Comparison of ENCODE assay signal across 9 mouse cellular contexts in genomic region chr7:25156158-25156648, GRCm38 (mm10). TPM values are rescaled to one million over a fixed set of nuclear protein-coding genes. Genes with fewer than 3 reads are reported as not detected.
DNase-seq lines count a peak whose midpoint lies in the region; ATAC-seq and TF ChIP-seq lines count a peak whose summit lies in the region.
"Had no signal": no experiment of that assay in that cellular context is flagged by ENCODE, and none has a peak within 500 bp of the region (broad histone marks: within the 10 kb centered on the region; RNA-seq: fewer than 3 reads in every experiment).

No protein-coding gene starts in this region.

- no peaks in the 10 kb centered on the region for H3K36me3 ChIP-seq in kidney, embryonic 16.5 days (ENCODE audit: insufficient read depth, low read length)
- H3K36me3 ChIP-seq in hindbrain, embryonic 13.5 days, result no peaks in the 10 kb centered on the region
- H3K36me3 ChIP-seq in midbrain, embryonic 11.5 days (ENCODE audit: control insufficient read depth, insufficient read depth, low read length), result no peaks in the 10 kb centered on the region
- no peaks in the 10 kb centered on the region for H3K36me3 ChIP-seq in kidney, adult 2 months (ENCODE audit: control insufficient read depth, insufficient read depth, low read length)

- TF ChIP-seq CTCF in kidney, adult 2 months (conservative IDR thresholded peaks at IDR 0.05; ENCODE audit: insufficient read depth, insufficient read length, low read depth, low read length), result no peak

- H3K4me2 ChIP-seq in kidney, embryonic 16.5 days (replicated peaks; ENCODE audit: low read depth, low read length), result no peak overlapping the region
- H3K4me2 ChIP-seq in hindbrain, embryonic 13.5 days, result peak overlapping the region; percentile 48
- peak overlapping the region; percentile 39; the same call in 1 of the 2 replicates for H3K4me2 ChIP-seq in midbrain, embryonic 11.5 days

- H3K27me3 ChIP-seq in kidney, embryonic 16.5 days (ENCODE audit: insufficient read depth, low read length), result peaks cover 5% of the 10 kb centered on the region; the same call in 1 of the 2 replicates
- peaks cover 4% of the 10 kb centered on the region; the same call in 1 of the 2 replicates for H3K27me3 ChIP-seq in hindbrain, embryonic 13.5 days
- H3K27me3 ChIP-seq in midbrain, embryonic 11.5 days (ENCODE audit: control insufficient read depth, insufficient read depth, low read length), result 0 out of 2 replicates have a peak, but pooled peaks cover 2% of the 10 kb centered on the region
- H3K27me3 ChIP-seq in kidney, adult 2 months (replicated peaks; ENCODE audit: control insufficient read depth, insufficient read depth, low read length), result no peaks in the 10 kb centered on the region

- H3K4me3 ChIP-seq in kidney, embryonic 16.5 days (ENCODE audit: low read length), result no peak overlapping the region
- H3K4me3 ChIP-seq in hindbrain, embryonic 13.5 days, result no peak overlapping the region
- H3K4me3 ChIP-seq in midbrain, embryonic 11.5 days (ENCODE audit: low read depth, low read length), result no peak overlapping the region
- H3K4me3 ChIP-seq in kidney, adult 2 months (ENCODE audit: insufficient read depth, low read depth, low read length), result no peak overlapping the region

- 33% methylated on average over 14 of the region's 14 CpGs for WGBS in kidney, embryonic 16.5 days
- WGBS in hindbrain, embryonic 13.5 days, result 32% methylated on average over 14 of the region's 14 CpGs
- 35% methylated on average over 14 of the region's 14 CpGs for WGBS in midbrain, embryonic 11.5 days
- WGBS in kidney, adult 2 months, result 51% methylated on average over 14 of the region's 14 CpGs

- H3K9me3 ChIP-seq in kidney, embryonic 16.5 days (ENCODE audit: low read length), result no peaks in the 10 kb centered on the region
- H3K9me3 ChIP-seq in hindbrain, embryonic 13.5 days, result no peaks in the 10 kb centered on the region
- H3K9me3 ChIP-seq in midbrain, embryonic 11.5 days (ENCODE audit: control insufficient read depth, low read length), result no peaks in the 10 kb centered on the region

- no peak for TF ChIP-seq POLR2A in kidney, adult 2 months (IDR thresholded peaks at IDR 0.05; ENCODE audit: low read depth, low read length)

- H3K4me1 ChIP-seq in kidney, embryonic 16.5 days (ENCODE audit: insufficient read depth, low read length), result peaks cover 32% of the 10 kb centered on the region
- peaks cover 52% of the 10 kb centered on the region for H3K4me1 ChIP-seq in hindbrain, embryonic 13.5 days (replicated peaks)
- peaks cover 48% of the 10 kb centered on the region for H3K4me1 ChIP-seq in midbrain, embryonic 11.5 days (ENCODE audit: control insufficient read depth, insufficient read depth, low read length)
- H3K4me1 ChIP-seq in kidney, adult 2 months (ENCODE audit: control insufficient read depth, insufficient read depth, low read length), result no peaks in the 10 kb centered on the region

- DNase-seq in kidney, postnatal 25 days, result no peak
- peak; percentile 45 for DNase-seq in c-Kit-negative CD71-positive TER-119-positive erythroid progenitor cells, embryonic 14.5 days (ENCODE audit: low read depth, low spot score)
- DNase-seq in midbrain, embryonic 11.5 days (ENCODE audit: low spot score, missing footprints), result no peak
- no peak for DNase-seq in layer of hippocampus, adult 8-10 months (ENCODE audit: low spot score in 2 of 2)
- no peak for DNase-seq in kidney, adult 2 months
- DNase-seq in retina, postnatal 1 day, result no peak
- DNase-seq: gastrocnemius, postnatal 36 days had no signal

- ATAC-seq in kidney, embryonic 16.5 days (ENCODE audit: low FRiP score, low TSS enrichment), result 0 out of 2 replicates have a peak, but pooled peaks have one; percentile 11
- no peak for ATAC-seq in hindbrain, embryonic 13.5 days (ENCODE audit: low FRiP score)
- no peak for ATAC-seq in midbrain, embryonic 11.5 days (ENCODE audit: low FRiP score)

- H3K9ac ChIP-seq in kidney, embryonic 16.5 days (replicated peaks; ENCODE audit: low read length), result no peak overlapping the region
- H3K9ac ChIP-seq in hindbrain, embryonic 13.5 days, result 0 out of 2 replicates have a peak overlapping the region, but pooled peaks have one; percentile 60
- 0 out of 2 replicates have a peak overlapping the region, but pooled peaks have one; percentile 16 for H3K9ac ChIP-seq in midbrain, embryonic 11.5 days (ENCODE audit: low read length)

- H3K27ac ChIP-seq in kidney, embryonic 16.5 days (ENCODE audit: low read length), result no peak overlapping the region
- peak overlapping the region; percentile 94; the same call in 1 of the 2 replicates for H3K27ac ChIP-seq in hindbrain, embryonic 13.5 days
- H3K27ac ChIP-seq in midbrain, embryonic 11.5 days (ENCODE audit: low read depth, low read length), result no peak overlapping the region
- no peak overlapping the region for H3K27ac ChIP-seq in kidney, adult 2 months (ENCODE audit: insufficient read depth, low read depth, low read length)

RNA-seq across cellular contexts. Expression of gene Pou2f2, which starts 23.3 kb away (rescaled TPM):
- 0.40 and 0.99 TPM in 2 replicates for polyA plus RNA-seq in kidney, embryonic 16.5 days (2015; fragmentation: Nextera tagmentation; extraction: Ambion mirVana)
- polyA plus RNA-seq in hindbrain, embryonic 13.5 days (2015; fragmentation: Nextera tagmentation; extraction: Ambion mirVana), result 33.2 and 39.7 TPM in 2 replicates
- polyA plus RNA-seq in midbrain, embryonic 11.5 days (2014; fragmentation: Nextera tagmentation; extraction: Ambion mirVana), result 26.6 and 31.3 TPM in 2 replicates
- total RNA-seq in layer of hippocampus, adult 8-10 months (2022), result 10 to 100 TPM in 3 of 4 experiments, 1 to 10 TPM in 1; 8.9 to 14.3 (median 11.7) TPM
- 1.1 and 2.6 TPM in 2 replicates for polyA plus RNA-seq in kidney, adult 2 months (2012; rRNA removed)
